Mouse (Mus musculus): ENCODE results near the gene Grasp.

The Grasp gene

DNA sequence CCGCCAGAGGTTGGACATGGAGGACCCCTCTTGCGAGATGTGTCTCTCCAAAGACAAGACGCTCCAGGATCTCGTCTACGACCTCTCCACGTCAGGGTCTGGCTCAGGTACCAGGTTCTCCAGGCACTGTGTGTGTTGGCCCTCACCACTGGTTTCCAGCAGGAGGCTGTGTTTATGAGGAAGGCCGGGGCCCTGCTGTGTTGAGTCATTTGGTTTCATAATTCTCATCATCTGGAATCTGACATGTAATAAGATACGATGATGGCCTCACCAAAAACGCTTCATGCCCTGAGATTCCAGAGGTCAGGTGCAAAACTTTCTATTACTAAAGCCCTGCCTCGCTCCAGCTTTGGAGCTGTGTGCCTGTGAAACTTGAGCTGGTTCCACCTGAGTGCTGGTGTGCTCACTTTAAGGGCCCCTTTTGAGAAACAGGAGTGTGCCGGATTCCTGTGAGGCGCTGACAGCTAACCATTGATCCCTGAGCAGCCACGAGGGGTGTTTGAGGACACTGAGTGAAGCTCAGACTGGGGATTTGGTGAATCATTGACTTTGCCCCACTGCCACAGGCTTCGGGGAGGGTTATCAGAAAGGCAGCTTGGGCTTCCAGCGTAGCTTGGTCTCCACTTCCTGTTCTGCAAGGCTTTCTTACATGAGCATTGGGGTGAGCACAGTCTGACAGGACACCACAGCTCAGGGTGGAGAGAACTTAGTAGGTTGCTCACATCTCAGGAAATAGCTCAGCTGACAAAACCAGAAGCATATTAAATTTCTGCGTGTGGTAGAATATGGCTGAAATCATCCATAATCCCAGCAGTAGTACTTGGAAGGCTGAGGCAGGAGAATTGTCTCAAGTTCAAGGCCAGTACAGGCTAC, 28.8 kb upstream of the Grasp start:
- DNase-seq (ENCODE audit: low read depth, low spot score), result no peak

GRCm38 (mm10) chr15:101196079-101196795, 27.8 kb upstream of the Grasp start:
- no peak for DNase-seq (ENCODE audit: low read depth, low spot score)

DNA sequence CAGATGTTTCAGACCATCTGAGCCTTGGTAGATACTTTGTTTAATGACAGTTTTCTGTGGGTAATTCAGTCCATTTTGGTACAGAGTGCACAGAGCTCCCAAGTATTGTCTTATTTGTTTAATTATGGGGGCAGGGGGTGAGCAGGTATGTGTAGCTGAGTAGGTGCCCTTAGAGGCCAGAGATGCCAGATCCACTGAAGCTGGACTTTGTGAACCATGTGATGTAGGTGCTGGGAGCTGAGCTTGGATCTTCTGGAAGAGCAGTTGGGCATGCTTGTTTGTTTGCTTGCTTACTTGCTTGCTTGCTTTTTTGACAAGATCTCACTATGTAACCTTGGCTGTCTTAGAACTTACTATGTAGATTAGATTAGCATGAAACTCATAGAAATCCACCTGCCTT, 27.0 kb upstream of the Grasp start:
- no peak for DNase-seq (ENCODE audit: low read depth, low spot score)

DNA sequence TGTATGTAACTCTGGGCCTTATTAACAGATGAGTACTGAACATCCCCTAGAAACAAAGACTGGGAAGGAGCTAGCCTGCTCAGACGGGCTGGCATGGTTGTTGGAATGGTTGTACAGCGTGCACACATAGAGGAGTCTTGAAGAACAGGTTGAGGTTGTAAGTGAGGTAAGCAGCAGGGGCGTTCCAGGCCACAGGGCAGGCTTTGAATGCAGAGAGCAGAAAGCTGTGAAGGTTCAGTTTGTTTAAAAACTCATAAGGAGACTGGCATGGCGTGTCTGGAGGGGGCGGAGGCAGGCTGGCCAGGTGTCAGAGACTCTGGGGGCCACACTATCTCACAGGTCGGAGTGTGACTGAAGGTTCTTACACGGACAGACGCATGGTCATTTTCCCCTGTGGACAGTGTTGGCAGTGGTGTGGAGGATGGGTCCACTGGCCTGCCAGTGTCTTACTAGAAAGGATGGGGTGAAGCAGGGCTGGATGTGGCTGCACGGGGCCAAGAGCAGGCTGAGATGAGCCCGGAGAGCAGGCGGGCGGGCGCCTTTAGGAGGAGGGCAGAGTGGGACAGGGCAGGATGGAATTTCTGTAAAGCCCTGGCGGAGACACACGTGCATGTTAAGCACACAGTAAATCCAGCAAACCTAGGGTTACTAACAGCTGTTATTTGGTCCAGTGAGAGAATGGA, 26.4 kb upstream of the Grasp start:
- DNase-seq (ENCODE audit: low read depth, low spot score), result no peak

DNA sequence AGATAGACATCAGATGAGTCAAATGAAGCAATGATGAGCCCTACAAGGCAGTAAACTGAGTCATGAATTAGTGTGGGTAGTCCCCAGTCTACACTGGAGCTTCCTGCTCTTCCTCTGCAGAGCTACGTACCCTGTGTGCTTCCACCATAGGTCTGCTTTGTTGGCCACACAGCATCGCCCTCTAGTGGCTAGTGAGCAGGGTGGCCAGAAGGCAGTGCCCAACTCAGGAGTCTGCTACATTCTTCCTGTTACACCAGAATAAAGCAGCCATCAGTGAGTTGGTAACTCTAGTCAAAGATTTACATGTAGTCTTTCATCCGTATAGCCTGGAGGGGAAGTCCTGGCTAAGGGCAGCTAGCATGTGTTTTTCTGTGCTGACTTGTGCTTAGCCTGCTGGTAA, 25.8 kb upstream of the Grasp start:
- peak; percentile 85 for DNase-seq (ENCODE audit: low read depth, low spot score)

DNA sequence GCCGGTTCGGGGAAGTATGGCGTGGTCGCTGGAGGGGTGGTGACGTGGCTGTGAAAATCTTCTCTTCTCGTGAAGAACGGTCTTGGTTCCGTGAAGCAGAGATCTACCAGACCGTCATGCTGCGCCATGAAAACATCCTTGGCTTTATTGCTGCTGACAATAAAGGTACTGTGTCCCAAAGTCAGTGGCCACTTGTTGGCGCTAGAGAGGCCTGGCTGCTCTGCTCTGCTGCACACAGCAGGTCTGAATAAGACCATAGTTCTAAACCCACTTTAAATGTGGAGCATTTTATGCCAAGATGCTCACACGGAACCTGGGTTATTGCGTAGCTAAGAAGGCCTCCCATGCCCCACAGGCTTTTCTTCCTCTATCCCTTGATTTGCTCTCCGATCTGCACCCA, 25.1 kb upstream of the Grasp start:
- DNase-seq (ENCODE audit: low read depth, low spot score), result peak; percentile 72

GRCm38 (mm10) chr15:101200777-101201295, 23.2 kb upstream of the Grasp start:
- peak; percentile 65 for DNase-seq (ENCODE audit: low read depth, low spot score)

DNA sequence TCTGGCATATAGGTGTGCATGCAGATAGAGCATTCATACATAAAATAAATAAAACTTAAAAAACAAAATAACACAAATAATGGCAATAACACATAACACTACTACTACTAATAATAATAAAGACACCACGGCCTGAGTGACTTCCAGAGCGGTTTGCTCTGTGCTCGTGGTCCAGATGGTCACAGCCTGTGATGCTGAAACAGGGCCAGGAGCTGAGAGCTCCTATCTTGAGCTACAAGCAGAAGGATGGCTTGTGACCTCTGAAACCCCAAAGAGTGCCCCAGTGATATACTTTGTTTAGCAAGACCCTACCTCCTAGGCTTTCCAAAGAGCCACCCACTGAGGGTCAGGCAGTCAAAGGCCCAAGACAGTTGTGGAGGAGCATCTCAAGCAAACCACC, 22.6 kb upstream of the Grasp start:
- no peak for DNase-seq (ENCODE audit: low read depth, low spot score)

- DNase-seq (ENCODE audit: low read depth, low spot score), result no peak
Measured at GRCm38 (mm10) chr15:101203673-101204072, 20.3 kb upstream of the Grasp start.

DNA sequence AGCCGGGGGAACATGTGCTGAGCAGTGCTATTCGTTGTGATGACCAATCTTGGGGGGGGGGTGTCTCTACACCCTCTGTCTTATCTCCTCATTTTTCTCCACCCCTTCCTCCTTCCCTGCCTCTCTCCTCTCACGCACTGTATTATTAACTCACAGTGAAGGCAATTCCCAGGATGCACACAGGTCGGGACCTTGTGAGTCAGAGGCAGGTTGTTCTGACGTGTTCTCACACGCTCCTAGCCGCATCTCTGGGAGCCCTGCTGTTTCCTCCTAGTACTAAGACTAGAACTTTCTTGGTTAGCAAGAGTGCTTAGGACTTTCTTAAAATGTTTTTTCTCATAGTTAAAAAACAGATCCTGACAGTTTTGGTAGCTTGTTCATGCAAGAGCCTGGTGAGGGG, 19.2 kb upstream of the Grasp start:
- DNase-seq (ENCODE audit: low read depth, low spot score), result no peak

DNA sequence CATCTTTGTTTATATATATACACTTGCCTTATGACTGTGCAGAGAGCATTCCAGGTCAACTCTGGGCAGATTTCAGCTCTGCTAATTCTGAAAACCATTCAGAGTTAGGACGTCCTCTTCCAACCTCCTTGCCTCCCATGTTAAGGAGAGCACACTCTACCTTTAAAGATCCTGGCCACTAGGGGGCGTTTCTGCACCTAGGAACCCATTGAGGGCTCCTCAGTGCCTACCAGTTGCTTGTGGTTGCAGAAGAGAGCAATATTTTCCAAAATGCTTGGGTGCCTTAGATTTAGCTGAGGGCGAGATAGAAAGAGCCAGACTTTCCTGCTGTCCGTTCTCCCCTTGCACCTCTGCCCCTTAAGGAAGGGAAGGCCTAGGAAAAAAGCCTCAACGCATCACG, 13.8 kb upstream of the Grasp start:
- peak; percentile 84 for DNase-seq (ENCODE audit: low read depth, low spot score)

DNA sequence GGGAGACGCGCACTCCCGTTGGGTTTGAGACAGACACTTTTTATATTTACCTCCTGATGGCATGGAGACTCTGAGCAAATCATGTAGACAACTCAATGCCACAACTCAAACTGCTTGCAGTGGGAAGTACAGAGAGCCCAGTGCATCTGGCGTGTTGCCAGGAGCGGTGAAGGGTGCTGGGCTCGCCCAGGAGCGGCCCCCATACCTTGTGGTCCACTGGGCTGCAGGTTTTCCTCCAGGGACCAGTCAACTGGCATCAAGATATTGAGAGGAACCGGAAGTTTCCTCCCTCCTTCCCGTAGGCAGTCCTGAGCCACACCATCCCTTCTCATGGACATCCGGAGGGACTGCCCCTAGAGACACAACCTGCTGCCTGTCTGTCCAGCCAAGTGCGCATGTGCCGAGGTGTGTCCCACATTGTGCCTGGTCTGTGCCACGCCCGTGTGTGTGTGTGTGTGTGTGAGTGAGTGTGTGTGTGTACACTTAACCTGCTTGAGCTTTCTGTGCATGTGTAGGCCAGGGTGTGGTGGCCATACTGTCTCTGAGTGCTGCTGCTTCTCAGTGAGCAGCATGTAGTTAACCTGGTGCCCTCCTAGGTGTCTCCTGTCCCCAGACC, 12.9 kb upstream of the Grasp start:
- no peak for DNase-seq (ENCODE audit: low read depth, low spot score)

DNA sequence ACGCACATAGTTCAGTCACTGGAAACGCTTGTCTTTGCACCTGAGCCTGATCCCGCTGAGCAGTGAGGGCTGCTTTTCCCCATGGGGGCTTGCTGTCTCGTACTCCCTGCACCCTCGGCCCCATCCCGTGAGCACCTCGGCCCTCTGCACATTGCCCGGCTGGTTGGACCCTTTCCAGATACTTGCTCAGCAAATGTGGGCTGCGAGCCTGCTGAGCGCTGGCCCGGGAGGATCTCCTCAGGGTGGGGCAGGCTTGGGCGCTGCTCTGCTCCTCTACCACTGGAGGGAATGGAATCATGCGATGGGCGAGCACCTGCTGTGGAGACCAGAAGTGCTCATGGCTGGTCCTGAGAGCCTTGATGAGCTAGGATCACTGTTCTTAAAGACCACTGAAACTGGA, 11.6 kb upstream of the Grasp start:
- no peak for DNase-seq (ENCODE audit: low read depth, low spot score)

DNA sequence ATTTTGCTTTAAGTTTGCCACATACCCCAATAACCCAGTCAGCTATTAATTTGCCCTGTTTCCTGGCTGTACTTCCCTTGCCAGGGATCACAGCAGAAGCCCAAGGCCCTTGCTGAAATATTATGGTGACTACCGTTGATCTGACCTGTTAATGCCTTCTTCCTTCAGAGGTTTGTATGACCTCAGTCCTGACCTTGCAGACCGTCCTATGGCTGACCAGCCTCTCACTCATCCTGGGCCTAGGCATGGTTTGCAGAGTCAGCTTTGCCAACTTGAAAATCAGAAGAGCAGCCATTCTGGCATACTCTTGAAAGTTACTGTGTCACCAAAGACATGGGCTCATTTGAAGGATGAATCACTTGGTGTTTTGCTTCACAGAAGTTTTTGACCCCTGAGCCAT, 8.9 kb upstream of the Grasp start:
- no peak for DNase-seq (ENCODE audit: low read depth, low spot score)

DNA sequence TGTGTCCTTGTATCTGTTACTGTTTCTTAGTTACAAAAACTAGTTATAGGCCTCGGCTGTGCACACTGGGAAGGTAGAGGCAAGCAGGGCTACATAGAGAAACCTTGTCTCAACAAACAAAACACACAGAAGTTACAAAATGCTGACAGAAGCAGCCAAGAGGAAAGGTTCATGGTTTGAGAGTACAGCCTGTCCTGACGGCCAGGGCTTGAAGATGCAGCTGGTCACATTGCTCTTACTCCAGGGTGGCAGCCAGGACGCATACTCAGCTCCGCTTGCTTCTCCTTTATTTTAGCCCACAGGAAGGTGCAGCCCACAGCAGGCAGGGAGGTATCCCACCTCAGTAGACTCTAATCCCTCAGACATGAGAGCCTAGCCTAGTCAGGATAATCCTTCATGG, 8.0 kb upstream of the Grasp start:
- no peak for DNase-seq (ENCODE audit: low read depth, low spot score)

DNA sequence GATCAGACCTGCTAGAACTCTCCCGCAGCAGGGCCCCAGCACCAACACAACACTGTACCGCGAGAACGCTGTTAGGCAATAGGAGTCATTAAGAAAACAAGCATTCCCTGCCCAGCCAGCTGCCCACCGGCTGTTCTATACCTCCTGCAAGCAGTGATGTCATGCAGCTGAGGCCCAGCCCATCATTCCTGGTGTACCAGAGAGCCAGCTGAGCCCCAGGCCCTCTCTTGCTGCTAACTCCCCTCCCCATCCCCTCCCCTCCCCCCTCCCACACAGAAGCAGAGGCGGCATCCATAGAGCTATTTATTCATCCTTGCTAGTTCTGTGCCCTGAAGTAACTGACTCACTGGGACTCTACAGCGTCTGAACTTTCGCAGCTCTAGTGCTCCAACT, 3.1 kb upstream of the Grasp start:
- no peak for DNase-seq (ENCODE audit: low read depth, low spot score)

GRCm38 (mm10) chr15:101221298-101222104, 2.5 kb upstream of the Grasp start:
- DNase-seq (ENCODE audit: low read depth, low spot score), result peak; percentile 95

- no peak for DNase-seq (ENCODE audit: low read depth, low spot score)
Measured at GRCm38 (mm10) chr15:101222897-101223482, 998 bp upstream of the Grasp start.

DNA sequence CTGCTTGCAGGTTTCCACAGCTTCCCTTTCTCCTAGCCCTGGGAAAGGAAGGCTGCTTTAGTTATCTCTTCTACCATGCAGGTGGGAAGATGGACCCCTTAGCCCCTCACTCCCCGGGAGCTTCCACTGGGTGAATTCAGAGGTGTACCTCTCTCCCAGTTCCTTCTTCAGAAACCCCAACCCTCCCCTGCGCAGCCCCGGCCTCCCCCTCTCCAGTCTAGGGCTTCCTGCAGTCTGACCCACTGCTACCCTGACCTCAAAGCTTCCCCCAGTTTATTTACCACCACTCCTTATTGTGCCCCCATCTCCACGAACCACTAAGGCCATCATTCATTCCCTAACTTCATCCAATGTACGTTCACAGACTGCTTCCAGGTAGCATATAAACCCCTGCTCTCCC, 392 bp upstream of the Grasp start:
- no peak for DNase-seq (ENCODE audit: low read depth, low spot score)

GRCm38 (mm10) chr15:101224977-101225376, 989 bp downstream of the Grasp start:
- no peak for DNase-seq (ENCODE audit: low read depth, low spot score)

GRCm38 (mm10) chr15:101227971-101228370, 4.0 kb downstream of the Grasp start:
- DNase-seq (ENCODE audit: low read depth, low spot score), result peak; percentile 63
